Mouse (Mus musculus) right cerebral cortex, adult 18-20 months (tissue): ENCODE measurements around the gene Oosp1.

Source experiments
- DNase-seq: peaks from one replicate; pipeline ENCODE4 v3.0.0; 2022; ENCODE audit warnings: mixed read lengths

The Oosp1 gene

DNA sequence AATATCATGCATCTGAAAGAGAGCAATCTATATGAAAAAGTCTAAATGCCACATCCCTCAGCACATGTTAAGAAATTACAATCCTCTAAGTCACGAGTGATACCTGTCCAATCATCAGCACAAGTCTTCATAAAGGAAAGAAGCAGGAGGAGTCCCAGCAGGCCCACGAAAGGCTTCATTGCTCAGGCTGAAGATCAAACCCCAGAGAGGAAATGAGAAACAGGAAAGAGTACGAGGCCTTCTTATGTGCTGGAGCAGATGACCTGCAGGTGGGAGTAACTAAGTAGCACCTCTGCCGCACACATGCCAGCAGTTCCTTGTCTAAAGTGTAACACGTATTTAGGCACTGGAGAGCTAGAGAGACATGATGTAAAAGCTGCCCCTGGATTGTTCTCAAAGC, at the start of gene Oosp1:
Oosp1 (minus strand) TSS at position 312 of the 400 bp plus-strand sequence.
- DNase-seq = no peak

DNA sequence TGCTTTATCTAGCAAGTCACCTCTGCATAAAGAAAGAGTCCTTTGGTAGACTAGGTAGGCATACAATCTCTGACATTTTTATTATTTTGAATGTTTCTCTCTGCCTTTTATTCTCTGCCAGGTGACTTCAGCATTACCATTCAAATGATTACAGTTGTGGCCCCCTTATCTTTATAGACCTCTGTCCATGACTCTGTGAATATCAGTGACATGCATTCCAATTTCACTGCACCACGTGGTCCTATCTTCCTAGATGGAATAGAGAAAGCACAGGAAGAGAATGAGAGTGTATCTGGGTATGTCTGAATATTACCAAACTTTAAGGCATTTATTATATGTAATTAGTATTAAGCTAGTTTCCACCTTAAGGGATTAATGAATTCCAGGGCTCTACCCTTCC, 45.5 kb upstream of the Oosp1 start:
- no peak for DNase-seq

DNA sequence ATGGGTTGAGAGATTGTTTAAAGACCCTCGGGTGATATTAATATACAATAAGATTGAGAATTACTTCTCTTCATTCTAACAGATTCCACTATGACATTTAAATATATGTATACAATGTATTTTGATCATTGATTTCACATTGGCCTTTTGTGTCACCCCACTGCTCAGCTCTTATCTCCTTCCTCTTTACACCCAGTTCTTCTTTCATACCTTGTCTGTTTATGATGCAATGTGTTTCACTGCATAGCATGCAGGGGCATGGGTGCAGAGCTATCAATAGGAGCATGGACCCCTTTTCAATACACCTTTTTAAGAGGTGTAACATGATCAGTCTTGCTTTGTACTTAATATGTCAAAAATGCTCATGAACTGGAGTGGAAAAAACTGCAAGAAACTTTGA, 39.3 kb upstream of the Oosp1 start:
- no peak for DNase-seq

DNA sequence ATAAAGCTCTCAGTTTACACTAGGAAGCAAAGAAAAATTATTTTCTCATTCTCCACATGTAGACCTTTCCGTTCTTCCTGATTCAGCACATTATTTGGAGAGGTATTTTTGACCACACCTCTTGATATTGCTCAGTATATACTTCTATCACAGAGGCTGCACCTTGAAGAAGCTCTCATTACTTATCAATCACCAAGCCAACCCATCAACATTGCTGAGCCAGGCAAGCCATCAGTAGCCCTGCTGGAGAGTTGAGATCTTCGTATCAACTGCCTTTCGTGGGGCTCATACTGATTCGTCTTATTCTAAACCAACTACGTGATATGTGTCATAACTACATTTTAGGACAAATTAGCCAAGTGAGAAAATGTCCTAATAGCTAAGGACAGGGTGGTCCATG, 36.4 kb upstream of the Oosp1 start:
- DNase-seq = no peak

DNA sequence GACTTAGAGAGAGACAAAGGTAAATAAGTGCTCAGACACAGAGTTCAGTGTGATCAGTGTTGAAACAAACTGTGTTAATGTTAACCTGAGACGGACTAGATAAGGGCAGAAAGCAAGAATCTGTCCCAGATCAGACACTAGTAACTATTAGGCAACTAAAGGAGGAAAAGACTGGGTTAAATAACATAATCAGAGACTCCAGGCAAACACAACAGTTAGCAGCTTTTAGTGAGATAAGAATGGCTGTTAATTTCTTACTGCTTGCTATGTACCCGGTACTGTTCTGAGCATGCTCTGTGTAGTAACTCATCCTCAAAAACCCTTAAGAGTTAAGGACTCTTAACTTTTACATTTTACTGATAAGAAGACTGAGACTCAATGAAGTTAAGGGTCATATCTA, 35.0 kb upstream of the Oosp1 start:
- DNase-seq = no peak

DNA sequence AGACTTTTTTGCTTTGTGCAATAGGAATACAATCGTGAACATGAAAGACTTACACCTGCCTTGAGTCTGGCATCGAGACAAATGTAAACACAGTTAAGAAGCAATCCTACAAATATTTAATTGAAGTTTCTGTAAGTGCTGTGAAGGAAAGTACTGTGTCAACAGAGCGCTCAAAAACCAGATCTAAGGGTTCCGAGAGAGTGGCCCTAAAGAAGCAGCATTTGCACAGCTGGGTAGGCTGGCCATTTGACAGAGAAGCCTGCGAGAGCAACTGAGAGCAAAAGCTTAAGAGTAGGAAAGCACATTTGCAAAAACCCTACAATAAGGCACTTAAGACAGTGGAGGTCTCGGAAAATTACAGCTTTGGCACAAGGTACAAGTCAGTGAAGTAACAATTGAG, 33.3 kb upstream of the Oosp1 start:
- DNase-seq = no peak

DNA sequence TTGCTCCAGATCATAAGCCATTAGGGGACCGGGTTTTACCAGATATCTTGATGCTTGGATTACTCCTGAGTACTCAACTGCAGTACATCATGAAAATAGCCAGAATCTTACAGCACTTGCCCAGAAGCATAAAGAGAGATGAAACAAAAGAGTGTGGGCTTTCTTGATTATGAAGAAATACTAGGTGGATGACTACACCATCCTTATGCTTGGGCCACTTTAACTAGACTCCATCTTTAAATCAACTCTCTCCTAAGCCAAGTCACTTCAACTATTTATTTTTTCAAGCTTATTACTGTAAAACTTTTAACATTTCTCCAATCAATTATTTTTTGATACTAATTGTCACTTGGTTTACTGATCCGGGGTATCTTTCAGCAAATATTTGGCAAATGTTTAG, 32.9 kb upstream of the Oosp1 start:
- DNase-seq = no peak

DNA sequence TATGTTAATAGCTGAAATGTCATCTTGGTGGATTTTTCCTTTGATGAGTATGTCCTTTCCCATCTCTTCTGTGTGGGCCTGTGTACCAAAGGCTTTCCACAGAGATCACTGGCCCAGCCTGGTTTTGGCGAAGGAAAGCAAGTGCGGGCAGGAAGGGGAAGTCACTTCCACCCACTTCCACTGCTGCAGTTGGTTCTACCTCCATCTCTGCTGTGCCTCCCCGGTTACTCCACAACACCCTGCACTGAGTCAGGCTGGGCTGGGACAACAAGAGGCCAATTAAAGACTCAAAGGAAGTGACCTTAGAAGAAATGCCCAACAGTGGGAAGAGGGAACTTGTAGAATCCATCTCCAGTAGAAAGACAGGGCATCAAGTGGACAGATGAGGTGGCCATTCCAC, 29.1 kb upstream of the Oosp1 start:
- no peak for DNase-seq

DNA sequence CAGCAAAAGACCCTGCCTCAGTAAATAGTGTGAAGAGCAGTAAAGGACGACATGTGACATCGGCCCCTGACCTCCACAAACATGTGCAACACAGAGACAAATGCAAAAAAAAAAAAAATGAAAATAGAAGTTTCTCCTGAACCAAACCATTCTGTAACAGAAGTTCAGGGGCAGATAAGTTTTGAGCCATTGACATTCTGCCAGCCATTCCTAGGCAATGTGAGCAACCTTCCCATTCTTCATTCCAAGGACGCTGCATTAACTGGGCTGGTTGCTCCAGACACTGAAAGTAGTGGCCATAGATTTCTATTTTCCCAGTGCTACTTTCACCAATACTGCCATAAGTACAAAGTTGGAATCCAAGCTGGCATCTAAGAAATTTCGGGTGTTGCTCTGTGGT, 21.5 kb upstream of the Oosp1 start:
- DNase-seq = no peak

DNA sequence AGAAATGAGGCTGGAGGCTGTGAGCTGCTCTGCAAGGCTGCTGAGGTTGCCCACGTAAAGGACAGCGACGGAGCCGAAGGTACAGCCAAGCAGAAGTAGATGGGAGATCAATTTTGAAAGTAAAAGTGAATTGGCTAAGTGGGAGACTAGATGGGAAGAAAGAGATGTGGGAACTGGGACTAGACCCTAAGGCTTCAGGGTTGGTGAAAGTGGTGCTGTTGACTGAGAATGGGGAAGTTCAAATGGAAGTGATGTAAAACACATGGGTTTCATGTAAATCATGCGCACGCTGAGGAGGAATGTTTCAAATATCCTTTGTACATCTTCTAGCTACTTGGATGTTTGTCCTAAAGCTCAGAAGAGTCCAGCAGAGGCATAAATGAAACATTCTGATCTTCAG, 7.4 kb upstream of the Oosp1 start:
- no peak for DNase-seq

DNA sequence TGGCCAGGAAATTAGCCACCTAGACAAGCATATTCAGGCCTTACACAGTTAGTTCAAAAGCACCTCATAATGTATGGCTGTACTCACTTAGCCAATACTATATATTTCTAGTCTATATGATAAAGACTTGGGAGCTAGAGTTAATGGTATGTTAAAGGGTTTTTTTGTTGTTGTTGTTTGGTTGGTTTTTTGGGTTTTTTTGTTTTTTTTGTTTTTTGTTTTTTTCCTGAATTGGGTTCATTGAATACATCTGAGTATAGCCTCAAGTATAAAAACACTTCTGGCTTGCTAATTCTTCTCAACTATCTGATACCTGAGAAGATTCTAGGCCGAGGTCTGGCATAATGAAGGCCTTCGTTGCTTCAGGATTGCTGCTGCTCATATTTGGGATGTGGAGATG, 5.8 kb upstream of the Oosp1 start, which contains the start of gene Oosp3:
Oosp3 (plus strand) TSS at position 301 of the 400 bp plus-strand sequence.
- DNase-seq = no peak

DNA sequence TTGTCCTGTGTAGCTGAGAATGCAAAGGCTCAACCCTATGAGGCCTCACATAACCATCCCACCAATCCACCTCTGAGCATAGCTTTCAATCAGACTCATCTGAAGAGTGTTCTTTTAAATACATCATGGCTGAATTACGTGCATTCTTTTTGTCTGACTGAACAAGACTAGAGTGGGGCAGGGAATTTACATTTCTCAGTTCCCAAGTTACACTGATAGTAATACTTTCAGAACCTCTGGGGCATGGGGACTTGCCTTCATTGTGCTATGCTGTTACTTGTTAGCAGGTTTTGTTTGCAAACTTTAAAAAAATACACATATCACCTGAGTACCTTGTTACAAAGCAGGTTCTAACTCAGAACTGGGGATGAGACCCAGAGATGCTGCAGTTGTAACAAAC, 504 bp upstream of the Oosp1 start:
- no peak for DNase-seq

DNA sequence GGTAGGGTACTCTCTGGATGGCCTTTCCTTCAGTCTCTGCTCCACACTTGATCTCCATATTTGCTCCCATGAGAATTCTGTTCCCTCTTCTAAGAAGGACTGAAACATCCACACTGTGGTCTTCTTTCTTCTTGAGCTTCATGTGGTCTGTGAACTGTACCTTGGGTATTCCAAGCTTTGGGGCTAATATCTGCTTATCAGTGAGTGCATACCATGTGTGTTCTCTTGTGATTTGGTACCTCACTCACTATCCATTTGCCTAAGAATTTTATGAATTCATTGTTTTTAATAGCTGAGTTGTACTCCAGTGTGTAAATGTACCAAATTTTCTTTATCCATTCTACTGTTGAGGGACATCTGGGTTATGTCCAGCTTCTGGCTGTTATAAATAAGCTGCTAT, 29.4 kb downstream of the Oosp1 start:
- no peak for DNase-seq

DNA sequence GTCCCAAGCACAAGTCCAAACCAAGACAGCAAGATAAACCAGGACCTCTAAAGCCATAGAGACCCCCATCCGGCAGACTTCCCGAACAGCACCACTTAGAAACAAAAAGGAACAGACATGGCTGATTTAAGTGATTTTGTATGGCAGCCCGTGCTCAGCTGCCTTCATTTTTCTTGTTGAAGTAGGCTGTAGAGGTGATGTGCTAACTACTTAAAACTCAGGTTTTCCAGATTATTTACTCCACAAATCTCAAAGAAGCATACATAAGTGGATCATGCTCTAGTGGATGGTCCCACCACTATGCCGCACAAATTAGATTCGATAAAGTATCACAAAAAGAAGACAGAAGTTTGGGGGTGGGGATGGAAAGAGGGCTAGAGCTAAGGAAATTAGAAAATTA, 30.5 kb downstream of the Oosp1 start, which contains the start of gene Oosp2:
Oosp2 (minus strand) TSS at position 101 of the 400 bp plus-strand sequence.
- no peak for DNase-seq

DNA sequence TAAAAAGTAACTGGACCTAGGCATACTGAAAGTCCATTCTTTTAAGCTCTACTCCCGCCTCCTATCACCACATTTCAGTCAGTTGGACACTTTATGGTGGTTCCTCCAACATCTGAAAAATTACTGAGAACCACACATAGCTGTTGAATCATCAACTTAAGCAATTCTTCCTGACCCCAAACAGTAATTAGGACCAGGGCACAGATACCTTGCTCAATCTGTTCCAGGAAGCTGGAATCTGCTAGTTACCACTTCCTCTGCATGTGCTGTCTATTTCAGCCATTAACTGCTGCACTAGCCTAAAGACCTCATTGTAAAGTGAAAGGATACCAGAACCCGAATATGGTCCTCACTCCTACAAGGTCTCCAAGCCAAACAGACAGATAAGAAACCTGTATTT, 31.8 kb downstream of the Oosp1 start:
- no peak for DNase-seq

DNA sequence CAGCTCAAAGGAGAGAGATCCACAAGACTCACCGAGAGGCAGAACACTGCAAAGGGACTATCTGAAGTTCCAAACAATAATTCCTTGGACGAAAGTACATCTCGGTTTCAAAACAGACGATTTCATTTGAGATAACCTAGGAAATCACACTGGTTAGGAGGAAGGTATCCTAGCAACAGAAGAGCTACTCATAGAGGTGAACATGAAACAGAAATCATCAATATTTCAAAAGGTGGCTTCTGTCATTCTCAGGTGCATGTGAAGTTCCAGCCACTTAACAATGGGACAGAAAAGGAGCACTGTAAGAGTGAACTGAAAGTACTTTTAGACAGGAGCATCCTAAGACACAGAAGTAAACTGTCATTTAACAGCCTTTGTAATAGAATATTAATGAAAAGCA, 41.4 kb downstream of the Oosp1 start:
- DNase-seq = no peak

DNA sequence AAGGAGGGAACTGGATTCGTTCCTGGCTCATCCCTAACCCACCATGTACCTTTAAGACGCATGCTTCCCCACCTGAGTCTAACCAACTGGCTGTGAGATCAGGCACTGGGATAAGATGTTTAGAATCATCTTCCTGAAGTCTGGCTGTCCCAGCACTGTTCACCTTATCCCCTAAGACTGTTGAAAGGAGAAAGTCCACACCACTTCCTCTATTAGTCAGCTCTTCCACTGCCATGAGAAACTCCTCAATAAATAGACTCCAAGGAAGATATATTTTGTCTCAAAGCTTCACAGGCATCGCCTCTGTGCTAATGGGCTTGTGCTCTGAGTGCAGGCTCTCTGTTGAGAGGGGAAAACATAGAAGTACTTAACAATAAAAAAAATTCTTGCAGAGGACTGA, 44.8 kb downstream of the Oosp1 start:
- no peak for DNase-seq

DNA sequence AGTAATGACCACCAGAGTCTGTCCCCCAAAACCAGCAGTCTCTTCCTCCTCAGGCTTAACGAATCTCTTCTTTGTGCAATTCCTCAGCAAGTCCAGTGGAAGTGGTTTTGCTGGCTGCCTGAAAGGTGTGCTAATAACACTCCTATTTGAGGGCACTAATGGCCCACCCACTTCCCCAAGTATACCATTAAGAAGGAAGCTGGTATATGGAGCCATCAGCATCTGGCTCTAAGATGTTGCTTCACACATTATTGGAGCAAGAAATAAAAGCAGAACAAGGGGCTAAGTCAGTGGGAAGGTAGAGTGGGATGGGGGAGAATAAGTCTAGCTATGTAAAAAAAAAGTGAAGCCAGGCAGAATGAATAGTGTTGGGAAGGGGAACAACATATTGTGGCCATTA, 50.2 kb downstream of the Oosp1 start, which contains the start of gene Ms4a3:
Ms4a3 (minus strand) TSS at position 120 of the 400 bp plus-strand sequence.
- no peak for DNase-seq

DNA sequence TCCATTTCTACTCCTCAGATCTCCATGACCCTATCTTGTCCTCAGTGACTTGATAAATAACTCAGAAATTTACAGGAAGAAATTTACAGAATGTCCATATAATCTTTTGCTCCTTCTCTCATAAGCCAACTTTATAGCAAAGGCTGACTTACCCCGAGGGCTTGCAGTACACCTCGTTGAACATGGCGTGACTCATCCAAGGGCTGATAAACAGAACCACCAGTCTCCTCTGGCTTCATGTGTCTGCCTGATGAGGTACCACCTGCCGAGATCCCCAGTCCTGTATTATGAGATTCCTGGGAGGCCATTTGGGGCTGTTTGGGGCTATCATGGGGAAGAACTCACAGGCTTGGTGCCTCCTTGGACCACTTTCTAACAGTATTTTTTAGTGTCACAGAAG, 51.9 kb downstream of the Oosp1 start:
- no peak for DNase-seq

DNA sequence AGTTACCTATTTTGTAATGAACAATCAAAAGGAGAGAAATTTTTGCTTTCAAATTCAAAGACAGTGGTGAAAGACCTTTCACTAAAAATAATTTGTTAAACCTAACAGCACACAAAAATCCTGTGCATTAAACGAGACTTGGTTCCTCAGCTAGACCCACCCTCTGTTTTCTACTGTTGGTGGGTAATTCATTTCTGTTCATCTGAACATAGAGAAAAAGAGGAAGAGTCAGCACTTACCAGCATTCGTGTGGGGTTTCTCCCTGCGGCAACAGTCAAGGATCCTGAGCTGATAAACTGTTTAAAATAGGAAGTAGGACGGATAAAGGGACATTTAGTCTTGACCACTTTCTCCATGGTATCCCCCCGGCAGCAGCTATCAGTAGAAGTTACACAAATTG, 55.4 kb downstream of the Oosp1 start:
- no peak for DNase-seq

DNA sequence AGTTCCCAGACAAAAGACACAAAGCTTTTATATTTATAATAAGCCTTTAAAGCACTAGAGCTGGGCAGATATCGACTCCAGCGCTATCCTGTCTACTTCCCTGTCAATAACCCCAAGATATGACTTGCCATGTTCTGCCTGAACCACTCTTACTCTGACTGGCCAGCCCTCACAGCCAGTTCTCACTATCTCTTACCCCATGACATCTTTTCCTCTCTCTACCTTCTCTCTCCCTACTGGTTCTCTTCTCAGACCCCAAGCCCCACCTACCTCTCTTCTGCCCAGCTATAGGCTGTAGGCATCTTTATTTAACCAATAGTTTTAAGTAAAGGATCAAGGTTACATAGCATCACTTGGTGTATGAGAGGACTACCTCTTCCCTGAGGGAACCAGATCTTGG, 56.6 kb downstream of the Oosp1 start:
- DNase-seq = no peak

DNA sequence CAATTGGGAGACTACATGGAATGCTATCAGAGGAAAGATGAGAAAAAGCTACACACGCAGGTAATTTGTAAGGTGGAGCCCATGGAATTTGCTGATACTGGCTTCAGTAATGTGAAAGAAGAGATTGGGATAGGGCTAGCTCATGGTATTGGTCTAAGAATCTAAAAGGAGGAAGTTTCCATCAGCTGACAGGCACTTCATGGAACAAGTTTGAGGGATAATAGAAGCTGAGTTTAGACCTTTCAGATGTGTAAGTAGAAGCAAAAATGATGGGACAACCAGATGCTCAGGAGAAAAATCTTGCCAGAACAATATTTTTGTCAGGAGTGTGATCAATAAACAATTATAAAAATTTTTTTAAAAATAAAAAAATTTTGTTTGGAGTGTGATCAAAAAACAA, 57.2 kb downstream of the Oosp1 start:
- no peak for DNase-seq

DNA sequence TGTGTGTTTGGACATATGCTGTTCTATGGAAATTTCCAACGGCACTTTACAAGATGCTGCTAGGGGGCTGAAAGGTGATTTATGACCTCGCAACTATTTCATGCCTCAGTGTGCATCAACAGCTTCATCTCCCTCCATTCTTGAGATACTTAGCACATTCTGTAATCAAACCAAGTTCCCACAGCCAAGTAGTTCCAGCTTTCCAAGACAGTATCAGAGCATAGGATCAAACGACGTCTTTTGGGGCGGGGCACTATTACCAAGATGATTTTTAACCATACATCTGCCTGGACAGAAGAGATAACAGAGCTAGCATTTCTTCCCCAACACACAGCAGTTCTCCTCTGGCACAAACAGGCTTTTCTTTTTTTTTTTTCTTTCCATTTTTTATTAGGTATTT, 65.7 kb downstream of the Oosp1 start:
- DNase-seq = no peak

DNA sequence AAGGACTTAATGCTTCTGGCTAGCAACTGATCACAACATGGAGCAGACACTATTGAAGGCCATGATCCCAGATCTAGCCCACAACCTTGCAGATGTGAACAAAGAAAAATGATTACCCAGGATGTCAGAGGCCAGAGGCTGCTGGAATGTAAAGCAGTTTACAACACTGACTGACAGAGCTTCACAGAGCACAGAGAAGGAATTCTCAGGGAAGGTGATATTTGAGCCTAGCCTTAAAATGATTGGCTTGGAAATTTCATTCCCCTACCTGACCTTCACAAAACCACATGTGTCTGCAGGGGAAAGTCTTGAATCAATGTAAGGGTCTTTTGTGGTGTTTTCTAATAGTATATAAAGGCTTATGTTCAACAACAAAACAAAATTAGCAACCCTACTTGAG, 66.2 kb downstream of the Oosp1 start:
- no peak for DNase-seq

DNA sequence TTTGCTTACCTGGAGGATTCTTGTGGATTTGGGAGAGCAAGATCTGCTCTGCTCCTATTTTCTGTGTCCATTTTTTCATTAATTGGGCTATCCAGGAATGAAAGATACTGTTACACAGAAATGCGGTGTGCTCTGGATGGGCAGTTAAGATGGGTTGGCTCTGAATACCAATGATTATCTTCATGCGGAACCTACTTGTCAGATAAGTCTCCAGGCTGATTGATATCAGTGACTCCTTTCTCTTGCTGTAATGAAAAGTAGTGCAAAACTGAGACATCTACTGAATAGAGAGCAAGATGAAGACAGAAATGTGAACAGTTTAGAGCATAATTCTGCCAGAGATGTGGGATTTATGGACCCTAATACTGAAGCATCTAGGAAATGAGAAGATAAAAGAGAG, 67.4 kb downstream of the Oosp1 start, which contains the start of gene Ms4a2:
Ms4a2 (minus strand) TSS at position 169 of the 400 bp plus-strand sequence.
- no peak for DNase-seq

DNA sequence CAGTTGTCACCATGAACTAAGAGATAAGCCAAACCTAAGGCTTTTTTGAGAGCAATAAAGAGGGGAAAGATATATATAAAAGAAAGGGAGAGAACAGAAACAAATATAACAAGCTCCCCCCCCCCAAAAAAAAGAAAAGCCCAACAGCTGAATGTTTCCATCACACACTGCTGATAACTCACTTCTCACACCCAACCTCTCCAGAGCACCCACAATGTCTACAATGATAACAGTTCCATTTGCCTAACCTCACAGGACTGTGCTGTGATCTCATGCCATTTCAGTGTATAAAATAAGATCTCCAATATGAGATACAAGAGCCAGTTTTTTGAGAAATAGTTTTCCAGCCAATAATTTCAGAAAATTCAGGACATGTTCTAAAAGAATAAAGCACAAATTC, 73.0 kb downstream of the Oosp1 start:
- no peak for DNase-seq
